ENCODE assay signal across 10 mouse cellular contexts in genomic region chr2:63503939-63504338, GRCm38 (mm10).
DNase-seq lines count a peak whose midpoint lies in the region; ATAC-seq and TF ChIP-seq lines count a peak whose summit lies in the region.
"Had no signal": no experiment of that assay in that cellular context is flagged by ENCODE, and none has a peak within 500 bp of the region (broad histone marks: within the 10 kb centered on the region; RNA-seq: fewer than 3 reads in every experiment).

No protein-coding gene starts in this region.

- TF ChIP-seq EP300 in lung, postnatal 0 days (IDR thresholded peaks at IDR 0.05), result no peak

- no peak overlapping the region for H3K4me3 ChIP-seq in lung, postnatal 0 days (ENCODE audit: low read depth, low read length)
- H3K4me3 ChIP-seq in forebrain, embryonic 15.5 days, result no peak overlapping the region
- H3K4me3 ChIP-seq: heart, embryonic 13.5 days had no signal

- no peaks in the 10 kb centered on the region for H3K36me3 ChIP-seq in lung, postnatal 0 days (ENCODE audit: insufficient read depth, low read length)
- no peaks in the 10 kb centered on the region for H3K36me3 ChIP-seq in forebrain, embryonic 15.5 days
- H3K36me3 ChIP-seq: G1E; heart, embryonic 13.5 days had no signal

- no peak overlapping the region for H3K9ac ChIP-seq in lung, postnatal 0 days (replicated peaks; ENCODE audit: low read depth)
- H3K9ac ChIP-seq in forebrain, embryonic 15.5 days (replicated peaks), result no peak overlapping the region
- H3K9ac ChIP-seq: heart, embryonic 13.5 days had no signal

- no peak for ATAC-seq in lung, postnatal 0 days
- ATAC-seq in forebrain, embryonic 15.5 days (replicated peaks), result no peak

- no peaks in the 10 kb centered on the region for H3K9me3 ChIP-seq in lung, postnatal 0 days (ENCODE audit: low read length)
- no peaks in the 10 kb centered on the region for H3K9me3 ChIP-seq in forebrain, embryonic 15.5 days
- H3K9me3 ChIP-seq: G1E; heart, embryonic 13.5 days had no signal

- H3K4me1 ChIP-seq in lung, postnatal 0 days (ENCODE audit: insufficient read depth, low read depth, low read length), result no peaks in the 10 kb centered on the region
- no peaks in the 10 kb centered on the region for H3K4me1 ChIP-seq in forebrain, embryonic 15.5 days
- H3K4me1 ChIP-seq: heart, embryonic 13.5 days had no signal

- WGBS in lung, postnatal 0 days, result 9% methylated on average over 3 of the region's 3 CpGs
- WGBS in forebrain, embryonic 15.5 days, result 9% methylated on average over 3 of the region's 3 CpGs

- H3K27me3 ChIP-seq in lung, postnatal 0 days (replicated peaks; ENCODE audit: insufficient read depth, low read length), result no peaks in the 10 kb centered on the region
- no peaks in the 10 kb centered on the region for H3K27me3 ChIP-seq in forebrain, embryonic 15.5 days
- H3K27me3 ChIP-seq: heart, embryonic 13.5 days had no signal

- DNase-seq in cerebellum, postnatal 10 days, result peak; percentile 50 to 53
- DNase-seq in cerebellum, adult 9-11 months, result no peak
- peak; percentile 13 to 50 for DNase-seq in layer of hippocampus, postnatal 10 days (ENCODE audit: low spot score in 2 of 2)
- DNase-seq in layer of hippocampus, adult 9-10 months (ENCODE audit: low spot score), result no peak
- DNase-seq in R1 (ENCODE audit: low read depth, low spot score), result peak; percentile 8
- DNase-seq in lung, postnatal 0 days (ENCODE audit: low spot score), result peak; percentile 57
- no peak for DNase-seq in T-cell, adult 2 months (ENCODE audit: low spot score)

- H3K4me2 ChIP-seq in lung, postnatal 0 days (replicated peaks; ENCODE audit: low read depth, low read length), result no peak overlapping the region
- H3K4me2 ChIP-seq in forebrain, embryonic 15.5 days (replicated peaks), result no peak overlapping the region
- H3K4me2 ChIP-seq: heart, embryonic 13.5 days had no signal

- TF ChIP-seq CTCF in lung, postnatal 0 days (IDR thresholded peaks at IDR 0.05), result peak; percentile 71

- H3K27ac ChIP-seq in lung, postnatal 0 days (ENCODE audit: low read length), result no peak overlapping the region
- no peak overlapping the region for H3K27ac ChIP-seq in forebrain, embryonic 15.5 days (replicated peaks)
- H3K27ac ChIP-seq: heart, embryonic 13.5 days had no signal

Comparison
In these comparisons a context has a peak if more than half of its experiments do, and no peak if none do; other contexts are left out.
1. DNase-seq: peak in cerebellum, postnatal 10 days (2 of 2), layer of hippocampus, postnatal 10 days (2 of 2), R1 (single experiment) and lung, postnatal 0 days (single experiment); none in cerebellum, adult 9-11 months (single experiment), layer of hippocampus, adult 9-10 months (single experiment) and T-cell, adult 2 months (single experiment).